Mouse (Mus musculus): ENCODE results near the gene Ndufs6.

DNA sequence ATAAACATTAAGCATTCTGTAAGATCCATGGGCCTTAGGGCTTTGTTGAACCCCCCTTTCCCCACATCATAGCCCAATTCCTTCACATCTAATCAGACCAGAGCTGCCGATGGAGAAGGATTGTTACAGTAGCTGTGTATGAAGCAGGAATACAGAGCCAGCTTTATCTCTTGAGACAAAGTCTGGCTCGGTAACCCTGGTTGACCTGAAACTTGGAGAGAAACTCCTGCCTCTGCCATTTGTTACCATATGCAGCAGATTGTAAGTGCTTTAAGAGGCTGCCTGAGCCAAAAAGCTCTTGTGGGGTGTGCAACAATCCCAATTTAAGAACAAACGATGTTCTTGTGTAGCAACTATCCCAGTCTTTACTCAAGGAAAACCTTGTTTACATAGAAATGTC, 3.4 kb upstream of the Ndufs6 start:
- no peak for TF ChIP-seq CTCF (IDR thresholded peaks at IDR 0.05; ENCODE audit: low read depth)
- no peak for TF ChIP-seq EP300 (IDR thresholded peaks at IDR 0.05; ENCODE audit: low read depth)
